Mouse (Mus musculus): ENCODE measurements around the gene 4921524J17Rik. TPM values are rescaled to one million over a fixed set of nuclear protein-coding genes. Genes with fewer than 3 reads are reported as not detected.

4921524J17Rik gene
- total RNA-seq, 2 experiments from 2014 or later: 11.1 to 14.2 TPM

DNA sequence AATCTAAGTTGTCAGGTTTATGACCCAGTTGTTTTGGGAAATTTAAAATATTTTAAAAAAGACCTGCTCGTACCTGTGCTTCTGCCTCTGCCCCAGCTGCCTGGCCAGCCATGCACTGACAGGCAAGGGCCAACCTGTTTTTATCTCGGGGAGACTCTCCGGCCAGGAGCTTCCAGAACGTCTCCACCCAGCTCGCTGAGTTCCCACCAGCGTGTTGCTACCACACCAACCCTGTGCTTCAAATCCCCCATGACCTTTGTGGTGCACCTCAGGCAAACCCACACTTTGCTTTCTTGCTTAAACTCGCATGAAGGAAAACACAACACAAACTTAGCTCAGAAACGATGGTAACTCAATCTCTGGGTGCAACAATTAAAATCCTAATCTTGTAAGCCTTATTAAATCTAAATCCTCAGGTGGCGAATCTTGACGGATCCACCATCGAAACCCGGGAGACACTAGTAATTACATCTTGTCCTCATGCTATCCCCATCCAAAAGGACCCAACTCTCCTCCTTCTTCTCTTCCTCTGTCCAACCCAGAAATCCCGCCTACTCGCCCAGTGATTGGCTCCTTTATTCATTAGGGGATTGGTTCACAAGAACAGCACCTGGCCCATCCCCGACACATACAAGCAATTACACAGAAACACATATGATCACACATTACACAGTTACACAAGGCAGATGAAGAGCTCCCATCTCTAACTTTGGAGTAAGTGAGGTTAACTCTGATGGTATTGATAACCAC is 13.5 kb upstream of the 4921524J17Rik start:
- intact Hi-C loops (cut with DNase I): no loop called here
- no peak for DNase-seq (ENCODE audit: low spot score in 2 of 2)

DNA sequence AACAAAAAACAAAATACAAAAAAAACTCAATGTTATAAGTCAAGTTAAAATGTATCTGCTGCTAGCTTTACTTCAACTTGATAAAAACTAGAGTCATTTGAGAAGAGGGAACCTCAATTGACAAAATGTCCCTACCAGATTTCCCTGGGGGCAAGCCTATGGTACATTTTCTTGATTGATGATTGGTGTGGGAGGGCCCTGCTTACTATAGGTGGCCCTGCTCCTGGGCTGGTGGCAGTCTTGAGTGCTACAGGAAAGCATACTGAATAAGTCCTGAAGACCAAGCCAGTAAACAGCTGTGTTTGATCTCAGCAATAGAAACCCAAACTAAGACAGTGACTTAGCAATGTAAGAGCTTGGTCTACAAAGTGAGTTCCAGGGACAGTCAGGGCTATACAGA is 11.5 kb upstream of the 4921524J17Rik start:
- intact Hi-C loops (cut with DNase I): no loop called here
- no peak for DNase-seq (ENCODE audit: low spot score in 2 of 2)

DNA sequence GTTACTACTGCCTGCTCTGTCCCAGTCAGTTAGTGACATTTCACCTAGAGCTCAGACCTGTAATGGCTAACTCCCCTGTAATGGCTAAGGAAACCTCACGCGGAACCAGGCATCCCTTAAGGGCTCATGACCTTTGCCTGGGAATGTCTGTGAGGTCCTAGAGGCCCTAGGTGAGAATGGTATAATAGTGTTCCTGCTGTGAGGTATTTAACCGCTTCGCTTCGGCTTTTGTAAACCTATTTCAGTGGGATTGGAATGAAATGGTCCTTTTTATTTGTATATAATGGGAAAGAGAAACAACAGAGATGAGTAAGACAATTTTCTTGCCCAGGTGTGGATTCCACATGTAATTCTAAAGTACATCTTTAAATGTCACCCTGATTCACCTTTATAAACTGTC is 8.9 kb upstream of the 4921524J17Rik start:
- intact Hi-C loops (cut with DNase I): no loop called here
- DNase-seq (ENCODE audit: low spot score in 2 of 2): no peak

DNA sequence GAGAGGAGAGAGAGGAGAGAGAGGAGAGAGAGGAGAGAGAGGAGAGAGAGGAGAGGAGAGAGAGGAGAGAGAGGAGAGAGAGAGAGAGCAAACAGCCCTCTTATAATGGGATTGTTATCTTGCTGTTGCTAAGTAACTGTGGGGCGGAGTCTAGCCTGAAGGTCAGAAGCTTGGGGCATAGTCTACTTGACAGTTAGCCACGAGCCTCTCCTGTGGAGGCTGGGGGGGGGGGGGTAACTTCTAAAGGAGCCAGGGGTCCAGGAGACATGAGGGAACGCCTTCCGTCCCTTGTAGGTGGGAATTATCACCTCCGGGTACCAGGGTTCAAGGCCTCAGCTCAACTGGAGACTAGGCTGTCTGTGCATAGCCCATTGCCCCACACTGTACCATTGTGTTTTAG is 3.1 kb upstream of the 4921524J17Rik start:
- intact Hi-C loops (cut with DNase I): no loop called here
- no peak for DNase-seq (ENCODE audit: low spot score in 2 of 2)

DNA sequence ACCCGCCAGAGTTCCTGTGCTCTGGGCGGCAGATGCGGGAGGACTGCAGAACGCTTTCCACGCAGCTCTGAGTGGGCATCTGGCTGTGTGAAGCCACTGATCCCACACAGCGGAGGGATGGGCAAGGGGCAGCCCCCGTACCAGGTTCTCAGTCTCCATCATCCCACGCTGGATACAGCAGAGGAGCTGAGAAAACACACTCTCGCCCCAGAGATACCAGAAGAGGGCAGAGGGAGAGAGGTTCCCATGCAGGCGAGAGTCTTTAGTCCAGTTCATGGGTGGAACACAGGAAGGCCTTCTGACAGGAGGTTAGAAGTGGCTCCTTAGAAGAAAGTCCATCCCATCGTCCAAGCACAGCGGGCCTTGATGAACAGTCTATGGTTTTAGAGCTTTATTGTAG is 2.2 kb upstream of the 4921524J17Rik start:
- DNase-seq (ENCODE audit: low spot score in 2 of 2): no peak
- intact Hi-C loops (cut with DNase I): no loop called here

DNA sequence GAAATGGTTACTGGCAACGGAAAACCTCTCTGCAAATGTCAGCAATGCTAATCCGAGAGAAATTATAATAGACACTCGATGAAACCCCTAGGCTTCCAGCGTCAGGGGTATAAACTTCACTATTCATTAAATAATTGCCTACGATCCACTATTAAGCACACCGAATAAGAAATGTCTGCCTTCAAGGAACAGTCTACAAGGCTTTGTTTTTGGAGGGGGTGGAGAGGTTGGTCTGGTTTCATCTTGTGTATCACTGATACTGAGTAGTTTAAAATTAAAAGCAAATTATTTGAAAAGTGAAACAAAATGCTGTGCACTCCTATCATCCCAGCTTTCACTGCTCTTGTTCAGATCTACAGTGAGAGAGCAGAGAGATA is 372 bp upstream of the 4921524J17Rik start:
- intact Hi-C loops (cut with DNase I): no loop called here
- DNase-seq (ENCODE audit: low spot score in 2 of 2): no peak

DNA sequence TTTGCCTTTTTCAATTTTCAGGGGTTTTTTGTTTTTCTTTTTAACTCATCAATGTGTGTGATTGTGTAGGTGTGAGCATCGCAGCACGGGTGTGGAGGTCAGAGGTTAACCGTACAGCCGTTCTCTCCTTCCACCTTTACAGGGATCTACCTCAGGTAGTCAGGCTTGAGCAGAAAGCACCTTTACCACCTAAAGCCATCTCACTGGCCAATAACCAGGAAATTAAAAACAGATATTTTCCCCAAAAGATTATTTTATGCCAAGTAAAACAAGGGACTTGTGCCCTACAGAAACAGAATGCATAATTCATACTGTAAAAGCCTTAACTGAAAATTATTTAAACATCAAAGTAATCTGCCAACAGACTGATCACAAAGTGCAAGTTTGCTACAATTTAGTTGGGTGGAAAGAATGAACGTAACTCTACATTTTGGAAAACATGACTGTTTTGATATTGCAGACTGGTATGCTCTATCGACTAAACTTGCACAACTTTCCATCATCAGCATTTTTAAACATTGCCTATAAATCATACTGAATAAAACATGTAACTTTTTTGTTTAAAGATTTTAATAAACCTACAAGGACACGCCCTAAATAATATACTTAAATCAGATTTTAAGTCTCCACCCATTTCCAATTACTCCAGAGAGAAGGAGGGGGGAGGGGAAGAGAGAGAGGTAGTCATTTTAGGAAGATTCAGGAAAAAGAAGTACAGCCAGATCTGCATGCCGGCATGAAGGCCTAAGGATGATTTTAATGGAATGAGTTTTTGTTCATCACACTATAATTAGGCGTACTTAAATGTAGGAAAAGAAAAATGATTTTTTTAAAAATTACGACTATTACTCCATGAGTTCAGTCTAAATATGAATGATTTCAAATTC is 1.1 kb downstream of the 4921524J17Rik start:
- no peak for DNase-seq (ENCODE audit: low spot score in 2 of 2)
- intact Hi-C loops (cut with DNase I): no loop called here

DNA sequence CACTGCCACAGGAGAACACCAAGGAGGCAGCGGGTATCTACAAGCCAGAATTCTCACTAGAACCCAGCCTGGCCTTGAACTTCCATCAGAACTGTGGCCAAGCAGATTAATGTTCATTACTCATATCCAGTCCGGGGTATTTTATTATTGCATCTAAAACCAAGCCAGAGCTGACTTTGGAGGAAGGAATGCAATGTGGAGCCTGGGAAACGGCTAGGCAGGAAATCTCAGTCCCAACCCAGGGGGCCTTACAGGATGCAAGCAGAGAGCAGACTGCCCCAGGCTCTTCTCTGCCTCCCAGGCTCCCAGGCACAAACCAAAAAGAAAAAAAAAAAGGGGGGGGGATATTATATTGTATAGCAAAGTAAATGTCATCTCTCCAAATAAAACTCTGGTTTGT is 1.8 kb downstream of the 4921524J17Rik start:
- intact Hi-C loops (cut with DNase I): no loop called here
- DNase-seq (ENCODE audit: low spot score in 2 of 2): no peak

DNA sequence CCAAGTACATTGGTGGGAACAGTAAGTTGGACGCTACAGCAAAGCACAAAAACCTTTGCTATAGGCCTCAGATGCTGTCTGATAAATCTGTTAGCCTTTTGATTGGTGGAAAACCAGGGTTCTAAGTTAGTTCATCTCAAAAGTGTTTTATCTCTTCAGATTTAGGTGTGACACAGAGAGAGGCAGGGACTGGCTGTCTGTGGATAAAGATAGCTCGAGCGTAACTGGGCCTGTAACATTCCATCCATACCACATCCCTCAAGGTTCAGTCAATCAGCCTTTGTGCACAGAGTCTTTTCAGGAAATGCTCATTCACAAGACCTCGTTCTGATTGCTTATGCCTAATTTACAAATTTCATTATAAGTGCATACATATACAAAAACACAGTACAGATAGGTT is 3.4 kb downstream of the 4921524J17Rik start:
- DNase-seq (ENCODE audit: low spot score in 2 of 2): no peak

DNA sequence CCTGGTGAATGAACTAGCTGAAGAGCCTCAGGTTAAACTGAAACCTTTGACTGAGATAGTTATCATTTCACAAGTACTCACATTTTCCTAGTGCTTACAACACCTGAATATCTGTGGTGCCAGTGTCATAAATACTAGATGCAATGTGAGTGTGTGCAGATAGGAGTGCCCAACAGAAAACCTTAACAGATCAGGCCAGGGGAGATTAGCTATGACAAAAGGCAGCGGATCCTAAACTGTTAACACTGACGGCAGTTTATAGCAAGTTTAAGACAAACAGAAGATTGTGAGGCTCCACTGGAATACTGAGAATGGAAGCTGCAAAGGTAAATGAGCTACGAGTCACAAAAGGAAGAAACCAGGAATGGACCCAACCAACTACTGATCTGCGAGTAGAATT is 5.6 kb downstream of the 4921524J17Rik start:
- intact Hi-C loops (cut with DNase I): no loop called here
- DNase-seq (ENCODE audit: low spot score in 2 of 2): no peak

More for the DNA sequence above, 3.4 kb downstream of the 4921524J17Rik start:
- intact Hi-C loops (cut with DNase I): no loop called here

DNA sequence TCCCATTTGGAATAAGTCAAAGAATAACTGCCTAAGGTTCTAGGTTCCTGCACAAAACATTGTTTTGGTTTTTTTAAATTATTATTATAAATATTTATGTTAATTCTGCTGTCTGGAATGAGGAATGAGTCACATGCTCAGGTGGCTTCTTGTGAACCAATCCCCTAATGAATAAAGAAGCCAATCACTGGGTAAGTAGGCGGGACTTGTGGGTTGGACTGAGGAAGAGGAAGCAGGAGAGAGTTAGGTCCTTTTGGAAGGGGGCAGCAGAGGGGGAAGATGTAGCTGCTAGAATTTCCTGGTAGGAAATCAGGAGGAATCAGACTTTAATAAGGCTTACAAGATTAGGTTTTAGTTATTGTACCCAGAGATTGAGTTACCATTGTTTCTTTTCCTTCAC is 11.3 kb downstream of the 4921524J17Rik start:
- DNase-seq (ENCODE audit: low spot score in 2 of 2): no peak

DNA sequence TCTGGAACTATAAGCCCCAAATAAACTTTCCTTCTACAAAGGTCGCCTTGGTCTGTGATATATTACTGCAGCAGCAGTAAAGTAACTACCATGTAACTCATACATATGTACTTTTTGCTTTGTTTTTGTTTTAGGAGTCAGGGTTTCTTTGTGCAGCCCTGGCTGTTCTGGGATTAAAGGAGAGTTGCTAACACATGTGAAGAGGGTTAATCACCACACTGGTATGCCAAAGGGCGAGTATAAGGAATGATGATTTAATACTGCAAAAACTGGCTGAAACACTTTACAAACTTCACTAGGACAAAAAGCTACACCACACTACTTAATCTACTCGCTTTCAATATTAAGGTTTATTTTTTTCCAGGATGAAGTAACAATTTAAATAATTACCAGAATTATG is 24.1 kb downstream of the 4921524J17Rik start:
- intact Hi-C loops (cut with DNase I): loop anchor here (5.0 kb wide), 1 partner anchor 96 kb away; no protein-coding TSS in a partner anchor
- no peak for DNase-seq (ENCODE audit: low spot score in 2 of 2)

More for the DNA sequence above, 11.3 kb downstream of the 4921524J17Rik start:
- intact Hi-C loops (cut with DNase I): no loop called here

DNA sequence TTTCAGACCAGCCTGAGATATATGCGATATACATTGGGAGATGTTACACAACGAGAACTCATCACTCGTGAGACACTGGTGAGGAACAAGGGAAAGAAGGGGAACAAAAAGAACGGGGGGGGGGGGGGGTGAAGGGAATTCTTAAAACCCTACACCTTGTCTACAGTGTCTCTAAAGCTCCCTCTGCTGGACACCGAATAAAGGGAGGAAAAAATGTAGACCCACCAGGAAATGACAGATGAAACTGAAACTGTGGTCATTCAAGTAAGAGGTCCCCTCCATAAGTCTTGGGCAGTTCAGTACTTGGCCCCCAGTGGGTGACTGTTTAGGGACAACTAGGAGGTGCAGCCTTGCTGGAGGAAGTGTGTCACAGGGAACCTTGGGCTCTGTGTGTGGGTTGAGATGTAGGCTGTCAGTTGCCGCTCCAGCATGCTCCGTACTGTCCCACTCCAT is 24.6 kb downstream of the 4921524J17Rik start:
- intact Hi-C loops (cut with DNase I): loop anchor here (5.0 kb wide), 1 partner anchor 96 kb away; no protein-coding TSS in a partner anchor
- DNase-seq (ENCODE audit: low spot score in 2 of 2): peak in 1 of 2 experiments; percentile 22

DNA sequence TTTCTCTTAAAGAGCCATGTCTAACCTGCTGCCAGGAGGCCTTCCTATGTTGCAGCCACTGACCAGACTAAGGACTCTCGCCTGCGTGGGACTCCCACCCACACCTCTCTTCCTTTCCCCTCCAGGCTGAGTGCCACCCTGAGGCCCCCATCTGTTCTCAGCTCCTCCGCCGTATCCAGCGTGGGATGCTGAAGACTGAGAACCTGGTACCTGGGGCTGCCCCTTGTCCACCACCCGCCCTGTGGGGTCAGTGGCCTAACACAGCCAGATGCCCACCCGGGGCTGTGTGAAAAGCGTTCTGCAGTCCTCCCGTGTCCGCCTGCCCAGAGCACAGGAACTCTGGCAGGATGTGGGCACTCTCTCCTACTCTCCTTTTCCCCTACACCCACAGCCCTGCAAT is 26.7 kb downstream of the 4921524J17Rik start:
- intact Hi-C loops (cut with DNase I): loop anchor here (5.0 kb wide), 1 partner anchor 94 kb away; no protein-coding TSS in a partner anchor

DNA sequence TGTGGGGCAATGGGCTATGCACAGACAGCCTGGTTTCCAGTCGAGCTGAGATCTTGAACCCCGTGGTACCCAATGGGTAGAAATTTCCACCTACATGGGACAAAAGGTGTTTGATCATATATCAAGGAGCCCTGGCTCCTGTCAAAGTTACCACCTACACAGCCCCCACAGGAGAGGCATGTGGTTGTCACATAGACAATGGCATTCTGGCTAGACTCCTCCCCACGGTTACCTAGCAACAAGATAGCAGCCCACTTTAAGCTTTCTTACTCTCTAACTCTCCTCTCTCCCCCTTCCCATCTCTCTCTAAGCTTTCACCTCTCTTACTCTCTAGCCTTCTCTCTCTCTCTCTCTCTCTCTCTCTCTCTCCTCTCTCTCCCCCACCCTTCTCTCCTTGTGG is 27.2 kb downstream of the 4921524J17Rik start:
- intact Hi-C loops (cut with DNase I): loop anchor here (5.0 kb wide), 1 partner anchor 93 kb away; no protein-coding TSS in a partner anchor
- DNase-seq (ENCODE audit: low spot score in 2 of 2): no peak

More for the DNA sequence above, 26.7 kb downstream of the 4921524J17Rik start:
- DNase-seq (ENCODE audit: low spot score in 2 of 2): peak in 1 of 2 experiments; percentile 9

DNA sequence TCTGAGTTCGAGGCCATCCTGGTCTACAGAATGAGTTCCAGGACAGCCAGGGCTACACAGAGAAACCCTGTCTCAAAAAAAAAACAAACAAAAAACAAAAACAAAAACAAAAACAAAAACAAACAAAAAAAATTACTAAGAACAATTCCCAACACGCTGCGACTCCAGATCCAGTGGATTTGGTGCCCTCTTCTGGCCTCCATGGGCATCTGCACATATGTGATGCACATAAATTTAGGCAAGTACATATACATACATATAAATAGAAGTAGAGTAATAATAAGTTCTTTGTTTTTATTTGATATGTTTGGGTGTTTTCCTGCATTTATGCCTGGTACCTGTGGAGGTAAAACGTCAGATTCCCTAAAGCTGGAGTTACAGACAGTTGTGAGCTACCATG is 34.1 kb downstream of the 4921524J17Rik start:
- DNase-seq (ENCODE audit: low spot score in 2 of 2): no peak
- intact Hi-C loops (cut with DNase I): no loop called here

DNA sequence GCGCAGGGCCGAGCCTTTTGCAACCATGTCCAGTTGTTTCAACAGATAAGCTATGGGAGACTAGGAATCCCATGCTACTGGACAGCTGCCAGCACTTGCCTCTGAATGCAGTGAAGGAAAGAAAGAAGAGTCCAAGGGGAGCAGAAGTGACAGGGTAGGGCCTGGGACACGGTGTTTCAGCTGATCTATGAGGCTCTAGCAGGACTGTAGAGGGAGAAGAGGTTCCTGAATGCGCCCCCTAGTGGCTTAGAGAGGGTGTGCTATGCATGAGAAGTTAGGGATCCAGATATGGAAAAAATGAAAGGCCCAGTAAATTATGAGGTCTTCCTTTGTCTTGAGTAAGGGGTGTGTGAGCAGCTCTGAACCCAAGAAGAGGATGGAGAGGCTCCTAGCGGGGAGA is 35.1 kb downstream of the 4921524J17Rik start:
- intact Hi-C loops (cut with DNase I): no loop called here
- no peak for DNase-seq (ENCODE audit: low spot score in 2 of 2)

DNA sequence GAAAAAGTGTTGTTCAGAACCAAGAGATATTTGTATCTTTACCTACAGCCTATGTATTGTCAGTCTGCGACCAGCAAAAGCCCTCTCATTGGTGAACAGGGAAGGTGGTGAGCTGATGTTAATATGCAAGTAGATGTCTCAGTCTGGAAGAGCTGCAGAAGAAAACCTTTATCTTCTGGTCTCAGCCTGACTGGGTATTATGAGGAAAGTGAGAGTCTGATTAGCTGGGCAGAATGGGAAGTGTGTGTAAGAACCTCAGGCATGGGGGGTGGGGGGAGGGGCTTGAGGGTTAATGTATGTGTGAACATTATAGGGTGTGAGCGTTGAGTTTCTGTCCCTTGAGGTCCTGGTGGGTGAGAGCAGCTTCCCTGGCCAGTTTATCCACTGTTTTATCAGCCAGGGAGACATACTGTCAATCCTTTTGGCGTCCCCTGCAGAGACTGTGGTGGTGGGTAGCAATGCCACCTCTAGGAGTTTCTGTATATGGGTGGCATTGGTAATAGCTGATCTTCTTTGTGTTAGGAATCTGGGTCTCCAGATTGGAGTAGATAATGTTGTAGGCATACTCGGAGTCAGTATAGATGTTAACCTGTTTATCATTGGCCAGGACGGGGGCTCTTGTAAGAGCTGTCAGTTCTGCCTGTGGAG is 36.1 kb downstream of the 4921524J17Rik start:
- DNase-seq (ENCODE audit: low spot score in 2 of 2): no peak
- intact Hi-C loops (cut with DNase I): no loop called here

DNA sequence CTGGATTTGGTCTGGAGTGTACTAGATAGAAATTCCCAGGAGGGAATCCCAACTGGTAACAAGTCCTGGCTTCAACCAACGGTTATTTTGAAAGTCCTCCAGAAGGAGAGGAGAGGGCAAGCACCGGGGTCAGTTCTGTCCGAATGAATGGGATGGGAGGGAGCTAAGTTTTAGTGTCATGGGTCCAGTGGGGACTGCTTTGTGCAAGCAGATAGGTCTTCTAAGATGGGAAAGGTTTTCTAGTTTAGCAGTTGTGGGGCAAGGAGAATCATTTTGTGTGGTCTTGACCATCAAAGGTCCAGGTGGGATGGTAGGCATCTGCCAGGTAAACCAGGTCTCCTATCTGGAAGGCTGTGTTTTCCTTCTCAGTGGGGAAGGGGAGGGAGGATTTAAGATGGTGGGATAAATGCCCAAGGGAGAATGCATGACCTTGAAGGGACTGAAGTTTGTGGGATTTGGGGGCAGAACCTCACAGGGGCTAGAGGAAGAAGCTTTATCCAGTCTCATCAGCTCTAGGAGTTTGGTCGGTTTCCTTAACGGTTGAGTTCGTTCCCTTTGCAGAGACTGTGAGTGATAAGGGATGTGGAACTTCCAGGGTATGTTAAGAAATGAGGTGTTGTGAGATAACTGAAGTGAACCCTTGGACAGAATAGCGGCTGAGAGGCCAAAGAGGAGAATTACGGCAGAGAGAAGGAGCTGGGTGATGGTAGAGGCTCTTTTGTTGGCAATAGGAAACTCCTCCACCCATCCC is 36.8 kb downstream of the 4921524J17Rik start:
- DNase-seq (ENCODE audit: low spot score in 2 of 2): no peak
- intact Hi-C loops (cut with DNase I): no loop called here

Data from left cerebral cortex, postnatal 36 days (tissue).